Mouse (Mus musculus) neural tube, embryonic 10.5 days (tissue): ENCODE measurements around the gene Dgkg.

Source experiments
- DNase-seq: peaks from one replicate; pipeline ENCODE4 v3.0.0-alpha.2; 2017; ENCODE audit warnings: low spot score; ENCODE audit errors: extremely low spot score

The Dgkg gene

DNA sequence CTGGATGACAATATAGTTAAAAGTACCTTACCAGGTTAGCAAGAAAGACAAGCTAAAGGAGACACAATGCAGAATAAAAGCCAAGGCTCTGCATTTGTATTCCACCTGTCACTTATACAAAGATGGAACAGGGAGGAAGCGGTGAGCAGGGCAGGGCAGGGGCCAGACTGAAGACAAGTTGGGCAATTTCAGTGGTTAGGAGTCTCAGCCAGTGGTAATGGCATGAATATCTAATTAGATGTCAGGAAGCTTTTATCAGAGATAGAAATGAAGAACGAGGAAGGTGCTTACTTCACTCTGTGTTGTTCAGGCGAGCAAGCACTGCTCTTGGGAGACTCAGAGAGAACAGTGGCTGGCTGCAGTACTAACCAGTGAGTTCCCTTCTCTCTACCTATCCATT, 5.8 kb downstream of the Dgkg start:
- no peak for DNase-seq

DNA sequence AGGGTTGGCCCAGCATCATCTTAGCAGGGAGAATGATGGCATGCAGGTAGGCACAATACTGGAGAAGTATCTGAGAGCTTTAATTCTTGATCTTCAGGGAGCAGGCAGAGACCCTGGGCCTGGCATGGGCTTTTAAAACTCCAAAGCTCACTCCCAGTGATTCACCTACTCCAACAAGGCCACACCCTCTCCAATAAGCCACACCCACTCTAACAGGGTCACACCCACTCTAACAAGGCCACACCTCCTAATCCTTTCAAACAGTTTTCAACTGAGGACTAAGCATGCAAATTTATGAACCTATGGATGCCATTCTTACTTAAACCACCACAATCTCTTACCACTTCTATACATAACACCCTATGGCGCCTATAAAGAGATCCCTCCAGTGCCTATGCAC, 11.8 kb downstream of the Dgkg start:
- no peak for DNase-seq

- no peak for DNase-seq
These were observed 13.6 kb downstream of the Dgkg start for GRCm38 (mm10) chr16:22643460-22643859.

DNA sequence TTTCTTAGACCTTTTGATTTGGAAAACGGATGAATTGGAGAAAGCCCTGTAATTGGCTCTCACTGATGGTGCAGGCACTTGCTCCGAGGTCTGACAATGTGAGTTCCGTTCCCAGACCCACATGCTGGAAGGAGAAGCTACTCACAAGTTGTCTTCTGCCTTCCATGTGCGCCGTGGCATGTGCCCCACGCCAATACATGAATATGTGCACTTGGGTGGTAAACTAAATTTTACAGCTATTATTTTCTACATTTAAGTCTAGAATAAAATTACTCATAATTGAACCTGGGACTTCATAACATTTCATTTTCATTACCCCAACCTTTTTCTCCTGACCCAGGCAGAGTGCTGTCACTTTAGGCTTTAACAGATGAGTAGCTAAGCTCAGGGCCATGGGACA, 14.1 kb downstream of the Dgkg start:
- no peak for DNase-seq

GRCm38 (mm10) chr16:22642054-22642453, 15.0 kb downstream of the Dgkg start:
- no peak for DNase-seq

- DNase-seq = no peak
These were observed 15.4 kb downstream of the Dgkg start for GRCm38 (mm10) chr16:22641588-22641987.

GRCm38 (mm10) chr16:22637311-22637710, 19.7 kb downstream of the Dgkg start:
- DNase-seq = no peak

GRCm38 (mm10) chr16:22635706-22636105, 21.3 kb downstream of the Dgkg start:
- DNase-seq = no peak

- no peak for DNase-seq
These were observed 24.0 kb downstream of the Dgkg start for GRCm38 (mm10) chr16:22633063-22633462.

DNA sequence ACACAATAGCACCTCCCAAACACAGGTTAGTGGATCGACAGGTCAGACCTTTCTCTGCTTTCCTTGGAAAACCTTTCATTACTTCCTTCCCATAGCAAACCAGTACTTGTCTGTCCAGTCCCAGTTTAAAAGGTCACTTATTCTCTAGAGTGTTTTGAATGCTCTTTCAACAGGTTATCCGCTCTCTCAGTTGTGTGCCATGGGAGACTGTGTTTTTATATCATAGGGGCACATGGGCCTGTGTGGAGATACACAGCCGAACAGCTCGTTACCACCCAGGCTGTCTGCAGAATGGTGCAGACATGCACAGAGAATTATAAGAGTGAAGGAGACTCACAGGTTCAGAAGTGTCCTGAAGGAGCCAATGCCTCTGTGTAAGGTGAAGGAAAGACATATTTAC, 26.7 kb downstream of the Dgkg start:
- no peak for DNase-seq

- DNase-seq = no peak
These were observed 27.1 kb downstream of the Dgkg start for GRCm38 (mm10) chr16:22629900-22630299.

- no peak for DNase-seq
These were observed 31.0 kb downstream of the Dgkg start for GRCm38 (mm10) chr16:22625987-22626386.

DNA sequence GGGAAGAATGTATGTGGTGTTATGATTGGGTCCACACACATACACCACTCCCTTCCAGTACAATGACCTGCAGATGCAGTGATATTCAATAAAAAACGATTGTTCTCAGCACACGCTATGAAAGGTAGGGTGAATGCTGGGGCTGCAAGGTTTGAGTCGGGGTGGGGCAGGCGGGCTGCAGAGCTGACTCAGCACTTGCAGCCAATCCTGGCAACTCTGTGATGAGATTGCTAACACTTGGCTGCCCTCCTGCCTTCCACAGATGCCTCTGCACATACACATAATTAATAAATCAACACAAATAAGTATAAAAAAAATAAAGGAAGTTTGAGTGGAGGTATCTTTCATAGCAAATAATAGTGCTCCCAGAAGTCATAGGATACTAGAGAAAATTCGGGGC, 31.6 kb downstream of the Dgkg start:
- no peak for DNase-seq

DNA sequence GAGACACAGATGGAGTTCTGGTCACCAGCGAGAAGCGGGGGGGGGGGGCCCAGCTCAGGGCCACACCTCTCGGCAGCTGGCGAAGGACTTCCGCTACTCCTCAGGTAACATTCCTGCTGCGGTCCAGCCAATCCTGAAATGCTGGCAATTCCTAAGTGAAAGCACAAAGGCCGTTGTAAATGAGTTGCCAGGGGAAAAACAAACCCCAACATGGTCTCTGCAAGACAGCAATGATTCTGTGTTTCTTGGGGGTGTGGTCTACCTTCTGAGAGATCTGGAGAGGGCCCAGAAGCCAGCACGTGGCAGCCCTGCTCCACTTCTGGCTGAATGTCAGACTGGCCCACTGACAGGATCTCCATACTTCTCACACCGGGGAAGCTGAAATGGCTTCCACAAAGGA, 34.7 kb downstream of the Dgkg start:
- no peak for DNase-seq

- no peak for DNase-seq
These were observed 35.6 kb downstream of the Dgkg start for GRCm38 (mm10) chr16:22621299-22621920.

- DNase-seq = no peak
These were observed 38.5 kb downstream of the Dgkg start for GRCm38 (mm10) chr16:22618424-22619056.

- DNase-seq = no peak
These were observed 41.2 kb downstream of the Dgkg start for GRCm38 (mm10) chr16:22615805-22616204.

GRCm38 (mm10) chr16:22613186-22614073, 43.6 kb downstream of the Dgkg start:
- DNase-seq = no peak

- DNase-seq = no peak
These were observed 49.0 kb downstream of the Dgkg start for GRCm38 (mm10) chr16:22608046-22608445.

GRCm38 (mm10) chr16:22606989-22607388, 50.0 kb downstream of the Dgkg start:
- DNase-seq = no peak

DNA sequence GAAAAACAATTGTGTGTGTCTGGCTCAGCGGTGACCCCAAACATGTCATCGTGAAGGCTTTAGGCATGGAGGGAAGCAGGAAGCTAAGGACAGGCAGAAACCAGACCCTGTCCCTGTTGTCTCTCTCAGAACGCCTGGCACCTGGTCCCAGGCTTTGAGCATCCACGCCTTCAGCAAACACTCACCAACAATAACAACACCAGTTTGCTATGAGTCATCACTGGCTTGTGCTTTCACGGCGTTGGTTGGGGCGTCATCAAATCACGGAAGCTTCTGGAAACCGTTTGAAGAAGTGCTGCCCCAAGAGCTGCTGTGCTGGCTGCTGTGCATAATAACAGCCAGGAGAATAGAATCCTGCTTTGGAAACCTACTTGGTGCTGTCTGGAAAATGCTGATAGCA, 54.6 kb downstream of the Dgkg start:
- DNase-seq = no peak

GRCm38 (mm10) chr16:22601756-22602155, 55.3 kb downstream of the Dgkg start:
- DNase-seq = no peak
